Mouse (Mus musculus): Measurements from ENCODE around the gene Ggt1.

Ggt1 gene

DNA sequence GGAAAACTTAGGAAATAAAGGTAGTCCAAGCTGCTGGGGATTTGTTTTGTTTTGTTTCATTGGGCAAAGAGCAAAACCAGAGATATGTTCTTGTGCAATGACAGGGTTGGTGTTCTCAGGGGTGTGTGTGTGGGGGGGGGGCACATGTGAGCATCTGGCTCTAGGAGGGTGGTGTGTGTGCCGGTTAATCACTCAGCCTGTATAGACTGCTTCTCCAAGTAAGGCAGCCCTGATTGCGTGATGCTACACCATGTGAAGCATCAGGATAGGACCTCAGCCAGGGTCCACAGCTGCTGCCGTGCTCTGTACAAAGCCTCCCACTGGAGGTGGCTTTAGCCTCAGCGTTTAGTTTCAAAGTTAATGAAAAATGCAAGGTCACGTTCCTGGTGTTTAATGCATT, 71.6 kb downstream of the Ggt1 start:
- peak; percentile 63 for DNase-seq (ENCODE audit: low read depth)

DNA sequence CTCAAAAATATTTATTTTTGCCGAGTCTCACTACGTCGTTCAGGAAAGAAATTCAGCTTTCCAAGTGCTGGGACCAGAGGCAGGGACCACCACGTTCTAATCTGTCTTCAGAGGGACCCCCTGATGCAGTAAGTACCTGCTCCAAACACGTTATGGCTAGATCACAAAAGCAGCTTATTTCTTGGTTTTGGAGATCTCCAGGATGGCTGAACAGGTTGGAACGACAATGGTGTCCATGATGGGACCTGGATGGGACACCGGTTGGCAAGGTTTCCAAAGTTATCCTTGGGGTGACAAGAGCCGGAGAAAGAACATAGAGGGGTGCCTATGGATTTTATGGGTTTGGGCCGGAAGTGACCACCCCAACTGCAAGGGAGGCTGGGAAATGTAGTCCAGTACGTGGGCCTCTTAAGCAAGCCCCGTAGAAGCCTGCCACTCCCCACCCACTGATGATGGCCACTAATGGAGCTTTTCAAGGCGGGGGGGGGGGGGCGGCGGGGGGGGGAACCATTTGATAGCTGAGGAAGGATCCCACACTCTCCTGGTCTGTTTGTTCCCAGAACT, 72.3 kb downstream of the Ggt1 start:
- DNase-seq (ENCODE audit: low read depth), result no peak

DNA sequence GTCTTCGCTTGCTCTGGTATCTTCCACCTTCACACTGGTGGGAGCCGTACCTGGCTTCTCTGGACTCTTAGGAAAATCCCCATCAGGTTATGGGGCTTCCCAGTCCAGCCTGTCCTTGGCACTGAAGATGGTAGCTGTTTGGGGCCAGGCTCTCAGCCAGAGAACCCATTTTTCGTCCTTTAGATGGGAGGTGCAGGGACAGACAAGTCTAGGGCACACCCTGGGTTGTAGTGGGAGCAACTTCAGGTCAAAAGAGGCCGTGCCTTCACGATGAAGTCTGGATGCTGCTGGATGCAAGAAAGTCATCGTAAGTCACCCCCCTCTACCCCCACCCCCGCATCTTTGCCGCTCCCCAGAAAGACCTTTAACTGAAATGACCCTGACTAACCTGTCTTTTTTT, 73.2 kb downstream of the Ggt1 start:
- DNase-seq (ENCODE audit: low read depth), result no peak

GRCm38 (mm10) chr10:75635019-75635692, 73.8 kb downstream of the Ggt1 start:
- no peak for DNase-seq (ENCODE audit: low read depth)

DNA sequence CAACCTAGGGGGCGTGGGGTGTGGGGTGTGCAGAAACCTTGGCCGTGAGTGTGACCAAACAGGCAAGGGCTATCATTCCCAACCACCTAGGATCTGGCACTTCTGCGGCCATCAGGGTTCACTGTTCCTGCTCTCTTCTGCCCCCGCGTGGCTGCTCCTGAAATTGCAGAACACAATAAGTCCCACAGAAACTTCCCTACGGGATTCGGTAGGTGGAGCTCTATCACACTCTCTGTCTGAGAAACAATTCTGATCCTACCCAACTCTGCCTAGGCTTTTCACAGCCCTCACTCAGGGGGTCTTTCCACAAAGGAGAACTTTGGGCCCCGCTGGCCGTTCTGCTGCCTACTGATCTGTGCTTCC, 74.3 kb downstream of the Ggt1 start:
- DNase-seq (ENCODE audit: low read depth), result peak; percentile 91
